Mouse (Mus musculus): ENCODE measurements around the gene Hba-a2. TPM values are rescaled to one million over a fixed set of nuclear protein-coding genes. Genes with fewer than 3 reads are reported as not detected.
"Not testable (repeated sequence)": the region's sequence is repeated elsewhere in the genome, so short reads cannot be mapped to it uniquely, and the experiment has no call there.

Gene Hba-a2
- polyA plus RNA-seq, 1 experiment from 2014 or later: 10,966 TPM

DNA sequence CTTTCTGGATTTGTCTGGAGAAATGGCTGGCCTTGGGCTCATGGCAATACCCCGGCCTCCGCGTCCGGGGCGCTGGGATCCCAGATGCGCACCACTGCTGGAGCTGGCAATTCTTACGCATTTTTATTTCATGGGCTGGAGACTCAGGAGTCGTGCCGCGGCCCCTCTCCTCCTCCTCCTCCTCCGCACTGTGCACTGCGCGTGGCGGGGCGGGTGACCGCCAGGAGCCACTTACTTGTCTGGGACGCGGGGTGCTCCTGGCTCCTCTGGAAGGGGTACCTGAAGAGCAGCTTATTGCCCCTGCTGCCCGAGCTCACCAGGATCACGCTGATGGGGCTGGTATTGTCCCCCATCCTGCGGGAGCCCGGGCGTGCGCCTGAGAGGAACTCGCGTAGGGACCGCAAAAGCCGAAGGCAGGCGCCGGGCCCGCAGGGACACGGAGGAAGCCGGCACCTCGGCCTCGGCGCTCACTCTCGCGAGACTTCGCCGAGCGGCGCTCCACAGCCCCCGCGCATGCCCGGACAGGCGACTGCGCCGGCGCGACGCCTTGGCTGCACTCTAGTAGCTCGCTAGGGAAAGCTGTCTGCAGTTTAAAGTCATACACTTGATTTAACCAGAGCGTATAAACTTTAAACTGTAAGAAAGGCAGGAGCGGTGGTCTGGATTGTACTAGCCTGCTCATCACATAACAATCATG lies 29.0 kb upstream of the Hba-a2 start, which contains the start of gene Nprl3:
Gene Nprl3 (minus strand): TSS at position 520 of the 697 bp plus-strand sequence.
- Histone ChIP-seq H3K4me3 (replicated peaks) (peak within 1 kb of the TSS; percentile 78), H3K4me2 (replicated peaks) (peak within 1 kb of the TSS; percentile 66), H3K9me3 (no peaks in the 10 kb centered on the region), H3K4me1 (replicated peaks) (0 out of 2 replicates have a peak, but pooled peaks cover 3% of the 10 kb centered on the region), H3K9ac (peak within 1 kb of the TSS; percentile 96), H3K27me3 (replicated peaks) (no peaks in the 10 kb centered on the region), H3K36me3 (no peaks in the 10 kb centered on the region), H3K27ac (peak within 1 kb of the TSS; percentile 93)
- WGBS: under 1% methylated on average over 54 of the region's 54 CpGs
- peak; percentile 99 for ATAC-seq

DNA sequence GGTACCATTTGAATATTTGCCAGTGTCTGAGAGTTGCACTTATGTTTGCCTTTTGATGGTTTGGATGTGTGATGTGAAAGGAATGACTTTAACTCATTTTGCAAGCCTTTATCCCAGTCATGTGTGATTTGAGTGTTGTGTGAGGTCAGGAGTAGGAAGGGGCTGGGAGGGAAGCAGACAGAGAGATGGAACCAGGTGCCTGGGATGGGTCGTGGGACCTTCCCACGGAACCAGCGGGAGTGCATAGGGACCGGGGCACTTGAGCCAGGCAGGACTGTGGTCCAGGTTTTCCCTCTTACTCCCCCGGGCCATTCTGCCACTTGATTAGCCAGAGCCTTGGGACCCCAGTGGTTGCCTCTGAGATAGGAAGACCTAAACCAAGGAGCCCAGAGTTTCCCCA lies 28.3 kb upstream of the Hba-a2 start:
- 0 out of 2 replicates have a peak, but pooled peaks cover 3% of the 10 kb centered on the region for H3K4me1 ChIP-seq (replicated peaks)
- peak overlapping the region; percentile 93; the same call in 1 of the 2 replicates for H3K27ac ChIP-seq
- H3K4me2 ChIP-seq (replicated peaks): peak overlapping the region; percentile 66
- 25% methylated on average over 5 of the region's 5 CpGs for WGBS
- peak; percentile 27 for ATAC-seq
- H3K9me3 ChIP-seq: no peaks in the 10 kb centered on the region
- H3K9ac ChIP-seq: peak overlapping the region; percentile 96
- H3K36me3 ChIP-seq: no peaks in the 10 kb centered on the region
- H3K27me3 ChIP-seq (replicated peaks): no peaks in the 10 kb centered on the region
- peak overlapping the region; percentile 78 for H3K4me3 ChIP-seq (replicated peaks)

GRCm38 (mm10) chr11:32268952-32269351 lies 27.3 kb upstream of the Hba-a2 start:
- Histone ChIP-seq H3K36me3 (no peaks in the 10 kb centered on the region), H3K9me3 (no peaks in the 10 kb centered on the region), H3K27me3 (replicated peaks) (no peaks in the 10 kb centered on the region), H3K9ac (no peak overlapping the region), H3K4me2 (replicated peaks) (no peak overlapping the region), H3K4me1 (replicated peaks) (0 out of 2 replicates have a peak, but pooled peaks cover 3% of the 10 kb centered on the region), H3K4me3 (replicated peaks) (no peak overlapping the region), H3K27ac (no peak overlapping the region)
- 76% methylated on average over 5 of the region's 5 CpGs for WGBS
- peak; percentile 24; the same call in 1 of the 2 replicates for ATAC-seq

- no peaks in the 10 kb centered on the region for H3K9me3 ChIP-seq
- H3K9ac ChIP-seq: no peak overlapping the region
- 0 out of 2 replicates have a peak, but pooled peaks cover 3% of the 10 kb centered on the region for H3K4me1 ChIP-seq (replicated peaks)
- 0 out of 2 replicates have a peak, but pooled peaks cover under 1% of the 10 kb centered on the region for H3K27me3 ChIP-seq (replicated peaks)
- 58% methylated on average over 4 of the region's 4 CpGs for WGBS
- no peak overlapping the region for H3K27ac ChIP-seq
- ATAC-seq: no peak
- H3K4me2 ChIP-seq (replicated peaks): no peak overlapping the region
- H3K36me3 ChIP-seq: no peaks in the 10 kb centered on the region
- no peak overlapping the region for H3K4me3 ChIP-seq (replicated peaks)
Observed at GRCm38 (mm10) chr11:32271178-32271577, 25.1 kb upstream of the Hba-a2 start.

DNA sequence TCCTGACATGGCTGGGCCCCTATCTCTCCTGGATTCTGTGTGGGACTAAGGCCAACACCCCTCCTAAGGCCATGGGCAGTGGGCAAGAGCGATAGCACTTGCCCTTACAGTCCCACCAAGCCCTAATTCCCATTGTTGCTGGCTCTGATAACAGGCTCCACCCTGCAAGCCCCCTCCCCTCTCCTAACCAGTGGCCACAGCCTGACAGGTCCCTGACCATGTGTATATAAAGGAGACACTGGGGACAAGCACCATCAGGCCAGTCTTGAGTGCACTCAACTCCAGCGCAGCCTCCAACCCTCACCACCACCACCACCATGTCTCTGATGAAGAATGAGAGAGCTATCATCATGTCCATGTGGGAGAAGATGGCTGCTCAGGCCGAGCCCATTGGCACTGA lies 19.9 kb upstream of the Hba-a2 start, which contains the start of gene Hba-x:
Gene Hba-x (plus strand): TSS at position 54 of the 400 bp plus-strand sequence.
- H3K4me2 ChIP-seq (replicated peaks): no peak within 1 kb of the TSS
- no peak within 1 kb of the TSS; the same call in 1 of the 2 replicates for H3K9ac ChIP-seq
- H3K9me3 ChIP-seq: no peaks in the 10 kb centered on the region
- peaks cover 22% of the 10 kb centered on the region for H3K27me3 ChIP-seq (replicated peaks)
- WGBS: 70% methylated on average over 3 of the region's 3 CpGs
- no peaks in the 10 kb centered on the region for H3K36me3 ChIP-seq
- no peak within 1 kb of the TSS for H3K4me3 ChIP-seq (replicated peaks)
- H3K27ac ChIP-seq: no peak within 1 kb of the TSS
- H3K4me1 ChIP-seq (replicated peaks): no peaks in the 10 kb centered on the region
- no peak for ATAC-seq

DNA sequence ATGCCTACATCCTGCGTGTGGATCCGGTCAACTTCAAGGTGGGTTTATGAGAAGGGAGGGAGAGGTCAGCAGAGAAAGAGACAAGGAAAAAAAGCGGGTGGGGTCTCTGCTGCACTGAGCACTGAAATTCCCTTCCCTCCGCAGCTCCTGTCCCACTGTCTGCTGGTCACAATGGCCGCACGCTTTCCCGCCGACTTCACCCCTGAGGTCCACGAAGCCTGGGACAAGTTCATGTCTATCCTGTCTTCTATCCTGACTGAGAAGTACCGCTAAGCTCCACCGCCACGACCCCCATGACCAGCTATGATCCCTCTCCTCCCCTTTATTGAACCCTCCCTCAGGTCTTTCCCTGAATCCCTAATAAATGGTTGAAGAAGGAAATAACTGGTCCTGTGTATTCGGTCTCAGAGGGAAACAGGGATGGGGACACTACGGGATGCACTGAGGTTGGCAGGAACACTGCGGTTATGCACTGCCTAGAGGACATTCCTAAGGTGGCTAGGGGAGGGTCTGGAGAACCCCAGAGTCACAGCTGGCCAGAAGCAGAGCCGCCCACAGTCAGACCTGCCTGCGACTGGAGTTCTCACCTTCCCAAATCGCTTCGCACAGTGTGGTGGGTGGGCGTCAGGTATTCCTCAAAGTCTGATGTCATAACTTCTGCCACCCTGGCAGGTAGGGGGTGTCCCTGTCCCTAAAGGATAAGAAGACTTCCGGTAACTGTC lies 18.4 kb upstream of the Hba-a2 start:
- Histone ChIP-seq H3K4me2 (replicated peaks) (no peak overlapping the region), H3K27me3 (replicated peaks) (peaks cover 24% of the 10 kb centered on the region), H3K4me1 (replicated peaks) (no peaks in the 10 kb centered on the region), H3K27ac (no peak overlapping the region), H3K9me3 (no peaks in the 10 kb centered on the region), H3K9ac (no peak overlapping the region), H3K4me3 (replicated peaks) (no peak overlapping the region), H3K36me3 (no peaks in the 10 kb centered on the region)
- ATAC-seq: no peak
- 66% methylated on average over 21 of the region's 21 CpGs for WGBS

DNA sequence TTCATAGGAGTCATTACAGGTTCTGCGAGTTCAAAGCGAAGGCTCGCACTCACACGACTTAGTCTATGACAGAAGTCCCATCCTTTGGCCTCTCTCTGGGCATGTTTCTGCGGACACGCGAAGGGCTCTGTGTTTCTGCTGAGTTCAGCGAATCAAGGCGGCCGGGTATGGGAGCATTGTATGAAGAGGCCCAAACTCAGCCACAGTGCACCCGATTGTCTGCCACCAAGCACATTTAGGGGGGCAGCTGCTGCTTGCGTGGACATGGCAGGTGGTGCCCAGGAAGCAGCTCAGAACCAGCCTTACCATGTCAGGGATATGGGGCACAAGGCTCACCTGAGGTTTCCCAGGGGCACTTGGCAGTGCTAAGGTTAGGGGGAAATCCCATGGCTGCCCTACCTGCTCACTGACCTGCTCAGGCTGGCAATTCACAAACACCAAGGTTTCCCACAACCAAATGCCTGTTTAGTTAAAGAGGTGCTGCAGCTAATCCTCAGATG lies 17.8 kb upstream of the Hba-a2 start:
- no peak overlapping the region for H3K4me2 ChIP-seq (replicated peaks)

DNA sequence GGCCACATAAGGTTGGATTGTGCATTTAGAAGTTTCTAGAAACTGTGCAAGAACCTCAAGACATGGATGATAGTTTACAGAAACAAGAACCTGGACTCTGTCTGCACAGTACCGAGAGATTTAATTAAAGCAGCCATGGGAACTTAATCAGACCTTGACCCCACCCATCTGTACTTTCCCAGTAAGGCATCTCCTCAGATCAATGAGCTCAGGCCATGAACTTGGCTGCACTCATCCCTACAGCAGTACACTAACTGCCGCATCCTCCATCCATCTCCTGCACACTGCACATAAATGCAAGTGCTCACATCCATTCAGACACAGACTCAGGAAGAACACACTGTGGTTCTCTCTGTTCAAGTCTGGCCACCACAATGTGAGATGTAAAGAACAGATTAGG lies 15.6 kb upstream of the Hba-a2 start:
- Histone ChIP-seq H3K4me2 (replicated peaks) (no peak overlapping the region), H3K27ac (no peak overlapping the region), H3K36me3 (no peaks in the 10 kb centered on the region), H3K9ac (no peak overlapping the region), H3K4me1 (replicated peaks) (no peaks in the 10 kb centered on the region), H3K9me3 (no peaks in the 10 kb centered on the region), H3K4me3 (replicated peaks) (no peak overlapping the region), H3K27me3 (replicated peaks) (peaks cover 24% of the 10 kb centered on the region)
- WGBS: 56% methylated on average over 2 of the region's 2 CpGs
- ATAC-seq: no peak

More for the DNA sequence above, 17.8 kb upstream of the Hba-a2 start:
- Histone ChIP-seq H3K4me1 (replicated peaks) (no peaks in the 10 kb centered on the region), H3K36me3 (no peaks in the 10 kb centered on the region), H3K4me3 (replicated peaks) (no peak overlapping the region), H3K9me3 (no peaks in the 10 kb centered on the region), H3K27ac (no peak overlapping the region), H3K27me3 (replicated peaks) (peaks cover 24% of the 10 kb centered on the region), H3K9ac (no peak overlapping the region)
- ATAC-seq: no peak
- 80% methylated on average over 12 of the region's 12 CpGs for WGBS

GRCm38 (mm10) chr11:32281416-32282144 lies 14.7 kb upstream of the Hba-a2 start:
- Histone ChIP-seq H3K4me3 (replicated peaks) (no peak overlapping the region), H3K9ac (no peak overlapping the region), H3K27me3 (replicated peaks) (peaks cover 20% of the 10 kb centered on the region), H3K36me3 (no peaks in the 10 kb centered on the region), H3K27ac (no peak overlapping the region), H3K9me3 (no peaks in the 10 kb centered on the region), H3K4me2 (replicated peaks) (no peak overlapping the region), H3K4me1 (replicated peaks) (no peaks in the 10 kb centered on the region)
- ATAC-seq: no peak
- 77% methylated on average over 1 of the region's 1 CpGs for WGBS

- H3K4me3 ChIP-seq (replicated peaks); H3K9me3 ChIP-seq; H3K9ac ChIP-seq; H3K27ac ChIP-seq; H3K36me3 ChIP-seq; H3K4me2 ChIP-seq (replicated peaks); H3K4me1 ChIP-seq (replicated peaks): not testable (repeated sequence)
- WGBS: 50% methylated on average over 1 of the region's 5 CpGs
- ATAC-seq: peak; percentile 70; the same call in 1 of the 2 replicates
- peaks cover 14% of the 10 kb centered on the region for H3K27me3 ChIP-seq (replicated peaks)
Observed at GRCm38 (mm10) chr11:32283091-32283777, 13.1 kb upstream of the Hba-a2 start, which contains the start of gene Hba-a1. Gene Hba-a1 (plus strand): TSS chr11:32283511.

GRCm38 (mm10) chr11:32284582-32284981 lies 11.7 kb upstream of the Hba-a2 start:
- not testable (repeated sequence) for H3K27ac ChIP-seq; H3K9me3 ChIP-seq; H3K36me3 ChIP-seq; H3K27me3 ChIP-seq (replicated peaks); ATAC-seq; H3K9ac ChIP-seq; H3K4me2 ChIP-seq (replicated peaks); H3K4me1 ChIP-seq (replicated peaks); H3K4me3 ChIP-seq (replicated peaks)
- 41% methylated on average over 2 of the region's 2 CpGs for WGBS

All from intestine, embryonic 15.5 days (tissue).